Mouse (Mus musculus): Measurements from ENCODE around the gene Mprip. TPM values are rescaled to one million over a fixed set of nuclear protein-coding genes. Genes with fewer than 3 reads are reported as not detected.

Gene Mprip
- polyA plus RNA-seq, 1 experiment = 111 TPM

DNA sequence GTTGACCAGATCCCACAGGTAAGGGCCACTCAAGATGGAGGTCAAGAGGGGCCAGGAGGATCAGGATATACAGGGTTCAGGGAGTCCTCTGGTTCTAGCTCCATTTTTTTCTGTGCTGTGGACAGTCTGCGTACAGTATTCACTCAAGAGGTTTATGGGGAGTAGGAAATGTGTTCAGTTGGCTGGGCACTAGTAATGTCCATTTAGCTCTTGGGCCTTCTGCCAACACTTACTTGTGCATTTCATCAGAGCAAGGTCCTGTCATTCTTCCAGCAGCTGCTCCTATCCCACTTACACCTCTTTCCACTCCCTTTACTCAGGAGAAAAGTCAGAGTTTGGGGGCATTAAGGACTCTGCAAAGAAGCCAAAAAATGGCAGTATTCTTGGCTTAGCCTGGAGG is 33.4 kb downstream of the Mprip start:
- Histone ChIP-seq H3K4me1 (ENCODE audit: control insufficient read depth, insufficient read depth, low read length) (peaks cover 4% of the 10 kb centered on the region; the same call in 1 of the 2 replicates), H3K4me3 (ENCODE audit: insufficient read depth, low read depth, low read length) (no peak overlapping the region), H3K27ac (ENCODE audit: insufficient read depth, low read depth, low read length) (no peak overlapping the region)
- TF ChIP-seq CTCF (IDR thresholded peaks at IDR 0.05; ENCODE audit: insufficient read depth, low read depth, low read length) (no peak), POLR2A (IDR thresholded peaks at IDR 0.05; ENCODE audit: insufficient read depth, low read depth, low read length) (no peak)
- WGBS = 55% methylated on average over 1 of the region's 1 CpGs

DNA sequence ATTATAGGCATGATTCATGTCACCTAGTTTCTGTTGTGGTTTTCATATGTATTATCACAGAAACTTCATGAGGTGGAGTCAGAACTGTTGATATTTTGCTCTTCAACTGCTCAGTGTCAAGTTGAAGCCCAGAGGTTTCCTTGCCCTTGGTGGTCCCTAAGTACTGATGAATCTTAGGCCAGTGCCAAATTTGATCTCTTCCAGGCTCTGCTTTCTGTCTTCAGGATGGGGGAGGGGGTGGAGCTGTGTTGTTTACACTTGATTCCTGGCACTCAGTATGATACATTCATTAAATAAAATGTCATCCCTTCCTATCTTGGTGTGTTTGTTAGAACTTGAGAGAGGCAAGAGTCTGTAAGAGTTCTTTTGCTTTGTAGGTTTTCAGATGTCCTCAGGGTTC is 34.4 kb downstream of the Mprip start:
- H3K4me3 ChIP-seq (ENCODE audit: insufficient read depth, low read depth, low read length) = no peak overlapping the region
- no peak overlapping the region for H3K27ac ChIP-seq (ENCODE audit: insufficient read depth, low read depth, low read length)
- TF ChIP-seq POLR2A (IDR thresholded peaks at IDR 0.05; ENCODE audit: insufficient read depth, low read depth, low read length) (no peak), CTCF (IDR thresholded peaks at IDR 0.05; ENCODE audit: insufficient read depth, low read depth, low read length) (no peak)
- H3K4me1 ChIP-seq (ENCODE audit: control insufficient read depth, insufficient read depth, low read length) = peaks cover 4% of the 10 kb centered on the region; the same call in 1 of the 2 replicates

DNA sequence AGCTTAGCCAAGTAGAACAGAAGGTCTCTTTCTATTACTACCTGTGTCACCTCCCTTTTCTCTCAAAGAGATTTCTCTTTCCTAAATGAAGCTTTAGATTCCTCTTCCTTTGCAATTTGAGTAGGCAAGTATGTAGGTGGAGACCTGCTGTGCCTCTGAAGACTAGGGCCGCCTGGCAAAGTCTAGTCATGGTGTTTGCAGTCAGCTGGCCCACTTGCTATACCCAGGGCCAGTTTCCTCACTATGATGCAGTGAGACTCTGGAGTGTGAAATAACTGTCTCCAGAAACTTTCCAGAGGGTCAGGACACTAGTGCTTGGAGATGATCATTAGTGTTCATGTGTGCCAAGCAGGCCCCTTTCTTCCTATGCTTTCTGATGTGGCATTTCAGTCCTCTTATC is 36.5 kb downstream of the Mprip start:
- Histone ChIP-seq H3K4me1 (ENCODE audit: control insufficient read depth, insufficient read depth, low read length) (peaks cover 4% of the 10 kb centered on the region; the same call in 1 of the 2 replicates), H3K4me3 (ENCODE audit: insufficient read depth, low read depth, low read length) (no peak overlapping the region), H3K27ac (ENCODE audit: insufficient read depth, low read depth, low read length) (no peak overlapping the region)
- no peak for TF ChIP-seq POLR2A (IDR thresholded peaks at IDR 0.05; ENCODE audit: insufficient read depth, low read depth, low read length)
- no peak for TF ChIP-seq CTCF (IDR thresholded peaks at IDR 0.05; ENCODE audit: insufficient read depth, low read depth, low read length)
- 42% methylated on average over 1 of the region's 1 CpGs for WGBS

DNA sequence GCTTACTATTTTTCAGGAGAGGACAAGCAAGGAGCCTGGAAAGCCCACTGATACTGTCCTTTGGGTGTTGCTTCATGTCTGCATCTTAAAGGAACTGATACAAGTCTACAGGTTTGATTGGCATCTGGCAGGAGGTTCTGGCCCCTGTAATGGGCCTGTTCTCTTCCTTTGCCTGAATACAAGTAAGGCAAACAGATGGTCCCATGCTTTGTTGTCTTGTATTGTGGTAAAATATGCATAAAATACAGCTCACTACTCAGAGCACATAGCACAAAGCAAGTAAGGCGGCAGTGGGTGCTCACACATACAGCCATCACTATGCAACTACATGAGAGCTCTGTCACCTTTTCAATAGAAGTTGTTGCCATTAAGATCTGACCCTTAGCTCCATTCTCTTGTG is 39.7 kb downstream of the Mprip start:
- no peak overlapping the region for H3K4me3 ChIP-seq (ENCODE audit: insufficient read depth, low read depth, low read length)
- H3K27ac ChIP-seq (ENCODE audit: insufficient read depth, low read depth, low read length) = no peak overlapping the region
- H3K4me1 ChIP-seq (ENCODE audit: control insufficient read depth, insufficient read depth, low read length) = peaks cover 6% of the 10 kb centered on the region; the same call in 1 of the 2 replicates
- 90% methylated on average over 1 of the region's 1 CpGs for WGBS
- TF ChIP-seq POLR2A (IDR thresholded peaks at IDR 0.05; ENCODE audit: insufficient read depth, low read depth, low read length) = no peak
- TF ChIP-seq CTCF (IDR thresholded peaks at IDR 0.05; ENCODE audit: insufficient read depth, low read depth, low read length) = no peak

DNA sequence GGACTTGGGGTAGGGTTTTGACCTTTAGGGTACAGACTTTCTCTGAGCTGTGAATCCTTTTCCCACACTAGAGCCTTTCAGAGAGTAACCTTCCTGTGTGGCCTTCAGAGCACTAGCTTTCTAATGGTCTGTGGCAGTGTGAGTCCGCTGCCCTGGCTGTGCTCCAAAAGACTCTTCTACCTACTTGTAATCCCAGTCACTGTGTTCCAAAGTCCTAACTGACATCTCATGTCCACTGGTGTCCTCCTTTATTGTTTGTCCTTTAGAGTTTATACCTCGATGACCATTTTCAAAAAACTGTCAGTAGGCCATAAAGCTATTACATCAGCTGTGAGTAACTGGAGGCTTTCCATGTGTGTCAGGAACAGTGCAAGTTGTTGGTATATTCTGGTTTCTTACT is 44.0 kb downstream of the Mprip start:
- Histone ChIP-seq H3K4me1 (ENCODE audit: control insufficient read depth, insufficient read depth, low read length) (peaks cover 17% of the 10 kb centered on the region), H3K27ac (ENCODE audit: insufficient read depth, low read depth, low read length) (peak overlapping the region; percentile 17), H3K4me3 (ENCODE audit: insufficient read depth, low read depth, low read length) (no peak overlapping the region)
- WGBS = 67% methylated on average over 2 of the region's 2 CpGs
- TF ChIP-seq CTCF (IDR thresholded peaks at IDR 0.05; ENCODE audit: insufficient read depth, low read depth, low read length) = no peak
- no peak for TF ChIP-seq POLR2A (IDR thresholded peaks at IDR 0.05; ENCODE audit: insufficient read depth, low read depth, low read length)

DNA sequence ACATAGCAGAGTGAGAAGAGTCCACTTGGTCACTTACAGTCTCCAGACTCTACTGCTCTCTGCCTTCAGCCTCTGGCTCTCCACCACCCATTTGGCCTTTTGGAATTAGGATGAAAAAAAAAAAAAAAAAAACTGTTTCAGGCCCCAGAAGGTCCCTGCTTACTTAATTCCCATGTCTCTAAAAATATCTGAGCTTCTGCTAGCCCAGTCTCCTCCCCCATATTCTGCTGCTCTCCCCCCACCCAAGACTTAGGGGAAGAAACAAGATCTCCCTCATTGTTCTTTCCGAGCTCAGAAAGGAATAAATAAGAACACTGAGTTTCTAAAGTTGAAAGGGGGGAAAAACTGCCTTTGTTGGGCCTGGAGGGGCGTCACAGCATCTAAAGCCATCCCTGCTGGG is 46.4 kb downstream of the Mprip start:
- Histone ChIP-seq H3K4me3 (ENCODE audit: insufficient read depth, low read depth, low read length) (0 out of 2 replicates have a peak overlapping the region, but pooled peaks have one; percentile 12), H3K27ac (ENCODE audit: insufficient read depth, low read depth, low read length) (peak overlapping the region; percentile 98), H3K4me1 (ENCODE audit: control insufficient read depth, insufficient read depth, low read length) (peaks cover 20% of the 10 kb centered on the region)
- 6% methylated on average over 2 of the region's 2 CpGs for WGBS
- TF ChIP-seq CTCF (IDR thresholded peaks at IDR 0.05; ENCODE audit: insufficient read depth, low read depth, low read length) (no peak), POLR2A (IDR thresholded peaks at IDR 0.05; ENCODE audit: insufficient read depth, low read depth, low read length) (no peak)

DNA sequence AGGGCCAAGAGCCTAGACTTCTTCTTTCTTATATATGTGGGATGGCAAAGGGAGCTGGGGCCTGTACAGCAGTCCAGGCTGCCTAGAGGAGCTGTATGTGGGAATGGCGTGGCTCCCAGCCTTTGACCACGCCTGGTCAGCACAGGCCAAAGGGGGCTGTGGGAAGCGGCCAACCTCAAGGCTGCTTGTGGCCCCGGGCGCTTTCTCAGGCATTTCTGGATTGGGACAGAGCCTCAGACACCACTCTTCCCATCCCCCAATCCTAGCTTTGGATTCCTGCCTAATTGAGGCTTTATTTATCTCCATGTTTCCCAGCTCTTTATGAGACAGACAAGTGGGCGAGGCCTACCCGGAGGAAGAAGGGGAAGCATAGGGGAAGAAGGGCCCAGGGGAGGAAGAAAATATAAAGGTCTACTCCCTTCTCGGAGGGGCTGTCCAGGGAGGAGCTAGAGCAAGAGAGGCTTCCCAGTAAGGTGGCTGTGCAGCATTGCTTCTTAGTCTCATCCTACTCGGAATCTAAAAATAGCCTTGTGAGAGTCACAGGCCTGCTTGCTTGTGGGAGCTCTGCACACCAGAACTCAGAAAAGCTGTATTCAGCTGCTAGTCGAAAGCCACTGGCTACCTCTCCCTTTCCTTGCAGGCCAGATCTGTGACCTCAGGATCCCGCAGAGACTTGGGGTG is 47.0 kb downstream of the Mprip start:
- TF ChIP-seq POLR2A (IDR thresholded peaks at IDR 0.05; ENCODE audit: insufficient read depth, low read depth, low read length) (no peak), CTCF (IDR thresholded peaks at IDR 0.05; ENCODE audit: insufficient read depth, low read depth, low read length) (no peak)
- peak overlapping the region; percentile 98 for H3K27ac ChIP-seq (ENCODE audit: insufficient read depth, low read depth, low read length)
- 4% methylated on average over 11 of the region's 11 CpGs for WGBS
- peak overlapping the region; percentile 12; the same call in 1 of the 2 replicates for H3K4me3 ChIP-seq (ENCODE audit: insufficient read depth, low read depth, low read length)
- H3K4me1 ChIP-seq (ENCODE audit: control insufficient read depth, insufficient read depth, low read length) = peaks cover 20% of the 10 kb centered on the region

DNA sequence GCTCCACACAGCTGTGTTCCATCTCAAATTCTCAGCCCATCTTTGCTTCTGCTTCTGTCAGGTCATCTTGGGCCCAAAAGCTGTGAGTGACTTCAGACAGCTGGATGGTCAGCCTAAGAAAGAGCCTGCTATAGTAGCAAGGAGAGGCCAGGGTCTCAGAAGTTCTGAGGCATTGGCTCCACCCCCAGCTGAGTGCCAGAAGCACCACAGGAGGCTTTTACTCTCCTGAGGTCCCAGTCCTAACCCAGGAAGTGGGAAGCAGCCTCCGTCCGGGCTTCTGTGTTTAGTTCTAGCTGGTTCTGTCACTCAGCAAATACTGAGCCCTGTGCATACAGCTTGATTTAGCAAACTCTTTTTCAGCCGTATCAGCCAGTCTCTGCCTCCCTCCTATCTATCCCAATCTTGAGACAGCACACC is 54.3 kb downstream of the Mprip start:
- 51% methylated on average over 3 of the region's 3 CpGs for WGBS
- no peak for TF ChIP-seq CTCF (IDR thresholded peaks at IDR 0.05; ENCODE audit: insufficient read depth, low read depth, low read length)
- TF ChIP-seq POLR2A (IDR thresholded peaks at IDR 0.05; ENCODE audit: insufficient read depth, low read depth, low read length) = no peak
- H3K27ac ChIP-seq (ENCODE audit: insufficient read depth, low read depth, low read length) = no peak overlapping the region

DNA sequence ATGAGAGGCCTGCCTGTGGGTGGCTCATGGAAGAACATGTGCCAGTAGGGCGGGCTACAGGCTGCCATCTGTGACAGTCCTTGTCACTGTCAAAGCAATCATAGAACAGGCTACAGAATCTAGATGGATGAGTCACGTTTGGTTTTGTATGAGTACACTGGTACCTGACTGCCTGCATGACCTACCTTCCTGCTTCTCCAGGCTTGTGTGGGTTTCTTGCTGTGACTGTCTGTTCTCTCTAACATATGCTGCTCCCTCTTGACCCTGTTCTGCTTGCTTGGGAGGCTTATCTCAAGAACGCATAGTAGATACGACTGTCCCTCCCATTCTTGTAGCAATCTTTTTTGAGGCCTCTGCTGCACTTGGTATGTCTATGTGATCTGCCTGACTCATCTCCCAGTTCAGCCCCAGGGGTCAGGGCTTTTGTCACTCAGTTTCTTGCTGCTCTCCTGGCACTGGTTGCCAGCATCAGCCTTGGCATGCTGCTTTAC is 56.7 kb downstream of the Mprip start:
- no peak overlapping the region for H3K4me3 ChIP-seq (ENCODE audit: insufficient read depth, low read depth, low read length)
- 0 out of 2 replicates have a peak overlapping the region, but pooled peaks have one; percentile 12 for H3K27ac ChIP-seq (ENCODE audit: insufficient read depth, low read depth, low read length)
- TF ChIP-seq CTCF (IDR thresholded peaks at IDR 0.05; ENCODE audit: insufficient read depth, low read depth, low read length) = no peak
- no peak for TF ChIP-seq POLR2A (IDR thresholded peaks at IDR 0.05; ENCODE audit: insufficient read depth, low read depth, low read length)
- peaks cover 20% of the 10 kb centered on the region for H3K4me1 ChIP-seq (ENCODE audit: control insufficient read depth, insufficient read depth, low read length)
- 76% methylated on average over 4 of the region's 4 CpGs for WGBS

More for the DNA sequence above, 54.3 kb downstream of the Mprip start:
- H3K4me3 ChIP-seq (ENCODE audit: insufficient read depth, low read depth, low read length) = no peak overlapping the region
- H3K4me1 ChIP-seq (ENCODE audit: control insufficient read depth, insufficient read depth, low read length) = peaks cover 18% of the 10 kb centered on the region
